Mouse (Mus musculus) hindbrain, postnatal 0 days (tissue): ENCODE measurements around the gene Adamts12. TPM values are rescaled to one million over a fixed set of nuclear protein-coding genes. Genes with fewer than 3 reads are reported as not detected.

ENCODE experiments used
- ATAC-seq: fragments of 200-750 bp; cut with Nextera tagmentation; 2 replicates; pipeline ENCODE4 v1.8.0; 2017; ENCODE audit warnings: mild to moderate bottlenecking, moderate TSS enrichment, moderate library complexity
- DNase-seq: peaks from one replicate; pipeline ENCODE4 v3.0.0-alpha.2; 2015; ENCODE audit warnings: low spot score
- H3K27ac ChIP-seq: fragments of 300-500 bp; sonication (generic); 2 replicates; pipeline ENCODE4 v1.5.1; 2014; ENCODE audit warnings: mild to moderate bottlenecking
- H3K27me3 ChIP-seq: fragments of 300-500 bp; sonication (generic); 2 replicates; pipeline ENCODE4 v1.6.1; 2014; ENCODE audit warnings: low read length, mixed read lengths; ENCODE audit not compliant: insufficient read depth
- H3K36me3 ChIP-seq: fragments of 300-500 bp; sonication (generic); 2 replicates; pipeline ENCODE4 v1.6.1; 2014; ENCODE audit warnings: low read length, mixed read lengths; ENCODE audit not compliant: insufficient read depth
- H3K4me1 ChIP-seq: fragments of 300-500 bp; sonication (generic); 2 replicates; pipeline ENCODE4 v1.6.1; 2014; ENCODE audit warnings: antibody characterized with exemption, low read length, mixed read lengths; ENCODE audit not compliant: insufficient read depth
- H3K4me2 ChIP-seq: fragments of 300-500 bp; sonication (generic); 2 replicates; pipeline ENCODE4 v1.6.1; 2014; ENCODE audit warnings: low read depth, mild to moderate bottlenecking, low read length, moderate library complexity, mixed read lengths
- H3K4me3 ChIP-seq: fragments of 300-500 bp; sonication (generic); 2 replicates; pipeline ENCODE4 v1.5.1; 2014; ENCODE audit warnings: low read length
- H3K9ac ChIP-seq: fragments of 300-500 bp; sonication (generic); replicated peaks from 2 replicates; pipeline ENCODE4 v1.6.1; 2014; ENCODE audit warnings: mild to moderate bottlenecking, low read length, moderate library complexity, mixed read lengths
- H3K9me3 ChIP-seq: fragments of 300-500 bp; sonication (generic); 2 replicates; pipeline ENCODE4 v1.6.1; 2016; ENCODE audit warnings: low read length, mixed read lengths
- CTCF ChIP-seq: IDR thresholded peaks from 2 replicates; pipeline ENCODE4 v1.5.1; 2016; ENCODE audit warnings: antibody characterized with exemption, control low read depth, low read depth
- WGBS: fragments of 180-500 bp; shearing (Covaris S2); extraction: QIAGEN DNeasy Blood & Tissue Kit; methylation state at CpG from one replicate; pipeline ENCODE4 v1.1.7; 2014; 5-methylcytosine and 5-hydroxymethylcytosine counted together
- polyA plus RNA-seq: library from polyadenylated mRNA; unstranded; fragments of >200 nt; fragmentation: Nextera tagmentation; extraction: Ambion mirVana; gene quantifications from 2 replicates; pipeline ENCODE4 v1.2.1, GENCODE M21; 2015
- total RNA-seq: library from RNA; depleted of rRNA; stranded (reverse); fragments of >200 nt; gene quantifications from 2 replicates; pipeline ENCODE4 v1.2.3, GENCODE M21; 2014; rRNA removed

Gene Adamts12
- 7.9 and 11.6 TPM in 2 replicates for total RNA-seq
- 1.1 and 1.3 TPM in 2 replicates for polyA plus RNA-seq

- Histone ChIP-seq H3K27me3 (no peaks in the 10 kb centered on the region), H3K27ac (peak within 1 kb of the TSS; percentile 77), H3K9ac (peak within 1 kb of the TSS; percentile 35), H3K9me3 (no peaks in the 10 kb centered on the region), H3K36me3 (no peaks in the 10 kb centered on the region), H3K4me1 (peaks cover 9% of the 10 kb centered on the region), H3K4me2 (peak within 1 kb of the TSS; percentile 62), H3K4me3 (peak within 1 kb of the TSS; percentile 33)
- DNase-seq (peak; percentile 83), ATAC-seq (peak; percentile 91)
- TF ChIP-seq CTCF: no peak
- WGBS: 2% methylated on average over 25 of the region's 25 CpGs
These were observed at the start of gene Adamts12 for GRCm38 (mm10) chr15:11064558-11065411. Gene Adamts12 (plus strand): TSS chr15:11064790.

GRCm38 (mm10) chr15:11014931-11015330, 49.7 kb upstream of the Adamts12 start:
- H3K4me2 ChIP-seq: no peak overlapping the region
- TF ChIP-seq CTCF: no peak
- H3K4me3 ChIP-seq: no peak overlapping the region
- ATAC-seq (no peak), DNase-seq (no peak)
- H3K9me3 ChIP-seq: no peaks in the 10 kb centered on the region
- WGBS: 56% methylated on average over 2 of the region's 2 CpGs
- H3K36me3 ChIP-seq: no peaks in the 10 kb centered on the region
- H3K4me1 ChIP-seq: no peaks in the 10 kb centered on the region
- H3K27me3 ChIP-seq: no peaks in the 10 kb centered on the region
- H3K27ac ChIP-seq: no peak overlapping the region
- H3K9ac ChIP-seq: no peak overlapping the region

GRCm38 (mm10) chr15:11026801-11027561, 37.6 kb upstream of the Adamts12 start:
- no peaks in the 10 kb centered on the region for H3K36me3 ChIP-seq
- 67% methylated on average over 4 of the region's 4 CpGs for WGBS
- no peak overlapping the region for H3K27ac ChIP-seq
- no peak for DNase-seq
- no peaks in the 10 kb centered on the region for H3K9me3 ChIP-seq
- no peak for ATAC-seq
- no peak overlapping the region for H3K4me3 ChIP-seq
- no peaks in the 10 kb centered on the region for H3K4me1 ChIP-seq
- no peak overlapping the region for H3K4me2 ChIP-seq
- no peak overlapping the region for H3K9ac ChIP-seq
- H3K27me3 ChIP-seq: no peaks in the 10 kb centered on the region
- no peak for TF ChIP-seq CTCF

- Histone ChIP-seq H3K36me3 (no peaks in the 10 kb centered on the region), H3K27ac (no peak overlapping the region), H3K4me2 (no peak overlapping the region), H3K4me1 (no peaks in the 10 kb centered on the region), H3K9me3 (no peaks in the 10 kb centered on the region), H3K27me3 (peaks cover 6% of the 10 kb centered on the region), H3K9ac (no peak overlapping the region), H3K4me3 (no peak overlapping the region)
- WGBS: 76% methylated on average over 3 of the region's 3 CpGs
- ATAC-seq (no peak), DNase-seq (no peak)
- no peak for TF ChIP-seq CTCF
These were observed 34.4 kb upstream of the Adamts12 start for GRCm38 (mm10) chr15:11030188-11030587.

GRCm38 (mm10) chr15:11035947-11036474, 28.6 kb upstream of the Adamts12 start:
- Histone ChIP-seq H3K4me3 (peak overlapping the region; percentile 44), H3K27me3 (peaks cover 34% of the 10 kb centered on the region), H3K4me1 (peaks cover 14% of the 10 kb centered on the region), H3K9me3 (no peaks in the 10 kb centered on the region), H3K4me2 (peak overlapping the region; percentile 77), H3K9ac (peak overlapping the region; percentile 28; the same call in 1 of the 2 replicates), H3K36me3 (no peaks in the 10 kb centered on the region), H3K27ac (no peak overlapping the region)
- 3% methylated on average over 34 of the region's 34 CpGs for WGBS
- peak; percentile 5; the same call in 1 of the 2 replicates for TF ChIP-seq CTCF
- ATAC-seq: no peak
- peak; percentile 31 for DNase-seq

- Histone ChIP-seq H3K27me3 (peaks cover 34% of the 10 kb centered on the region), H3K36me3 (no peaks in the 10 kb centered on the region), H3K27ac (no peak overlapping the region), H3K4me2 (peak overlapping the region; percentile 77), H3K4me3 (peak overlapping the region; percentile 44), H3K9ac (peak overlapping the region; percentile 28; the same call in 1 of the 2 replicates), H3K4me1 (peaks cover 14% of the 10 kb centered on the region), H3K9me3 (no peaks in the 10 kb centered on the region)
- WGBS: 2% methylated on average over 49 of the region's 49 CpGs
- DNase-seq (peak; percentile 15), ATAC-seq (peak; percentile 34)
- TF ChIP-seq CTCF: no peak; the same call in 1 of the 2 replicates
These were observed 27.8 kb upstream of the Adamts12 start for GRCm38 (mm10) chr15:11036535-11037375.
